Mouse (Mus musculus) layer of hippocampus, postnatal 25 days (tissue): ENCODE results near the gene Gm3250. TPM values are rescaled to one million over a fixed set of nuclear protein-coding genes. Genes with fewer than 3 reads are reported as not detected.
"Not testable (repeated sequence)": the region's sequence is repeated elsewhere in the genome, so short reads cannot be mapped to it uniquely, and the experiment has no call there.

ENCODE experiments used
- DNase-seq, 2 experiments: peaks; one replicate each; pipeline ENCODE4 v3.0.0; 2022; ENCODE audit warnings: mixed read lengths in 2 of 2, low spot score in 1 of 2; ENCODE audit errors: extremely low spot score in 1 of 2
- total RNA-seq, 2 experiments: library from RNA; stranded (reverse); gene quantifications; 2 replicates each; pipeline ENCODE4 v1.2.3; 2021

The Gm3250 gene
- total RNA-seq, 2 experiments from 2014 or later, result not detected

- not testable (repeated sequence) for DNase-seq
These were observed 30.0 kb downstream of the Gm3250 start for GRCm38 (mm10) chr10:77752312-77752711.

GRCm38 (mm10) chr10:77751254-77751653 is 31.1 kb downstream of the Gm3250 start, which contains the start of gene Gm9736:
Gene Gm9736, minus strand, starts transcription at chr10:77751354.
- DNase-seq, result not testable (repeated sequence)

- DNase-seq, result not testable (repeated sequence)
These were observed 31.7 kb downstream of the Gm3250 start for GRCm38 (mm10) chr10:77750686-77751085.

GRCm38 (mm10) chr10:77741924-77742688 is 40.2 kb downstream of the Gm3250 start, which contains the start of gene Gm18596:
Gene Gm18596, minus strand, starts transcription at chr10:77742638.
- peak in 1 of 2 experiments; percentile 8 for DNase-seq

- DNase-seq, result no peak
These were observed 43.4 kb downstream of the Gm3250 start for GRCm38 (mm10) chr10:77738929-77739328.

- DNase-seq, result no peak
These were observed 46.4 kb downstream of the Gm3250 start for GRCm38 (mm10) chr10:77735928-77736327.

Other genes starting within 250 kb of the Gm3250 start
- 10 to 100 TPM; 68.2 to 69.4 TPM for gene Pttg1ip, start 200.8 kb downstream of the Gm3250 start, total RNA-seq
- 100 to 1,000 TPM; 116 to 128 TPM for gene Sumo3, start 176.4 kb downstream of the Gm3250 start, total RNA-seq
- 10 to 100 TPM; 29.0 to 29.8 TPM for gene Gm49325, start 176.3 kb downstream of the Gm3250 start, total RNA-seq
- 10 to 100 TPM; 69.8 to 88.4 TPM for gene Ube2g2, start 160.3 kb downstream of the Gm3250 start, total RNA-seq
- not detected for gene Tspear, start 96.0 kb downstream of the Gm3250 start, total RNA-seq
- gene Gm19402, start 91.8 kb downstream of the Gm3250 start, total RNA-seq, result not detected
- not detected for gene Gm9508, start 85.3 kb downstream of the Gm3250 start, total RNA-seq
- gene Gm10272, start 75.9 kb downstream of the Gm3250 start, total RNA-seq, result not detected
- not detected for gene Gm10024, start 71.1 kb downstream of the Gm3250 start, total RNA-seq
- gene Gm10142, start 66.7 kb downstream of the Gm3250 start, total RNA-seq, result not detected
- gene Krtap12-1, start 61.9 kb downstream of the Gm3250 start, total RNA-seq, result not detected
- not detected for gene Gm10100, start 56.1 kb downstream of the Gm3250 start, total RNA-seq
- not detected for gene Gm18596, start 39.9 kb downstream of the Gm3250 start, total RNA-seq
- not detected for gene Gm9736, start 31.2 kb downstream of the Gm3250 start, total RNA-seq
- not detected for gene Gm3233, start 22.9 kb downstream of the Gm3250 start, total RNA-seq
- gene Gm3238, start 11.2 kb downstream of the Gm3250 start, total RNA-seq, result not detected
- not detected for gene Gm7138, start 5.6 kb downstream of the Gm3250 start, total RNA-seq
- not detected for gene Gm7137, start 5.7 kb upstream of the Gm3250 start, total RNA-seq
- not detected for gene Gm9639, start 12.5 kb upstream of the Gm3250 start, total RNA-seq
- gene Gm19668, start 16.6 kb upstream of the Gm3250 start, total RNA-seq, result not detected
- not detected for gene Gm9507, start 29.3 kb upstream of the Gm3250 start, total RNA-seq
- not detected for gene Gm2696, start 32.1 kb upstream of the Gm3250 start, total RNA-seq
- gene Krtap10-4, start 44.6 kb upstream of the Gm3250 start, total RNA-seq, result not detected
- gene Krtap10-10, start 53.4 kb upstream of the Gm3250 start, total RNA-seq, result not detected
- not detected for gene Gm36176, start 64.3 kb upstream of the Gm3250 start, total RNA-seq
- gene Gm10318, start 70.3 kb upstream of the Gm3250 start, total RNA-seq, result not detected
- not detected for gene Gm3285, start 79.4 kb upstream of the Gm3250 start, total RNA-seq
- 1 to 10 TPM; 5.0 to 5.2 TPM for gene Lrrc3, start 120.0 kb upstream of the Gm3250 start, total RNA-seq
- gene Trpm2, start 188.0 kb upstream of the Gm3250 start, total RNA-seq, result 10 to 100 TPM; 33.2 to 40.4 TPM
- gene 1810043G02Rik, start 196.0 kb upstream of the Gm3250 start, total RNA-seq, result 10 to 100 TPM; 31.3 to 39.8 TPM
- 100 to 1,000 TPM; 205 to 206 TPM for gene Pfkl, start 227.5 kb upstream of the Gm3250 start, total RNA-seq